Mouse (Mus musculus): ENCODE measurements around the gene Akap8l. TPM values are rescaled to one million over a fixed set of nuclear protein-coding genes. Genes with fewer than 3 reads are reported as not detected.
A peak's percentile ranks its signal among the peaks of the same experiment; 100 is the strongest.

The Akap8l gene
- polyA plus RNA-seq (2014; fragmentation: Nextera tagmentation; extraction: Ambion mirVana) = 68.7 and 82.0 TPM in 2 replicates

DNA sequence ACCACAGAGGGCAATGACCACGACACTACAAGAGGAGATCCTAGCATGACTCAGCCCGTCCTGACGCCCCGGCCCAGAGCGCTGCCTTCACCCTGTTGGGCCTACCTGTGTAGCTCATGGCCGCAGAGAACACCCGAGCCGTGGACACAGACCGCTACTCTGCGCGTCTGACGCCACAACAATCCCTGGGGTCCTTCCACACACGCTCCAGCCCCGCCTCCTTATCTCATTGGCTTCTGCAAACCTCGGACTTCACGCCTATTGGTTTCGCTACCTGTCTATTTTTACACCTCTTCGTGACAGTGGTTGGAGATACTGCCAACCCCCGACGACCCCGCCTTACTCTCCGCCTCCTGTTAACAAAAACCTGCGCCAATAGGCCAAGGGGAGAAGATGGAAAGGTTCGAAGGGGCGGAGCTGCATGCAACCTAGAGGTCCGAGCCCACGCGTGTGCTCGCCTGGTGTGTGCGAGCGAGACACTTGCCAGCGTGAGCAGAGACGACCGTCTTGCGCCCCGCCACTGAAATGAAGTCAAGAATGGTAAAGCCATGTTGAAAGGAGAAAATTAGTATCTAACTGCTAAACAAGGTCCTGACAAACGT, at the start of gene Akap8l:
Gene Akap8l (minus strand): TSS at position 226 of the 602 bp plus-strand sequence.
- under 1% methylated on average over 37 of the region's 37 CpGs for WGBS
- Histone ChIP-seq H3K4me2 (peak within 1 kb of the TSS; percentile 87), H3K4me1 (ENCODE audit: insufficient read depth) (0 out of 2 replicates have a peak, but pooled peaks cover 4% of the 10 kb centered on the region), H3K27ac (ENCODE audit: low read depth) (peak within 1 kb of the TSS; percentile 82), H3K9ac (peak within 1 kb of the TSS; percentile 74), H3K27me3 (ENCODE audit: insufficient read depth, low read length) (no peaks in the 10 kb centered on the region), H3K36me3 (ENCODE audit: insufficient read depth) (peaks cover 33% of the 10 kb centered on the region), H3K4me3 (ENCODE audit: low read depth, low read length) (peak within 1 kb of the TSS; percentile 85), H3K9me3 (ENCODE audit: low read depth, low read length) (no peaks in the 10 kb centered on the region)
- ATAC-seq (ENCODE audit: insufficient read depth) (peak; percentile 98), DNase-seq (peak; percentile 99)
- no peak for TF ChIP-seq CTCF (IDR thresholded peaks at IDR 0.05; ENCODE audit: low read depth)

DNA sequence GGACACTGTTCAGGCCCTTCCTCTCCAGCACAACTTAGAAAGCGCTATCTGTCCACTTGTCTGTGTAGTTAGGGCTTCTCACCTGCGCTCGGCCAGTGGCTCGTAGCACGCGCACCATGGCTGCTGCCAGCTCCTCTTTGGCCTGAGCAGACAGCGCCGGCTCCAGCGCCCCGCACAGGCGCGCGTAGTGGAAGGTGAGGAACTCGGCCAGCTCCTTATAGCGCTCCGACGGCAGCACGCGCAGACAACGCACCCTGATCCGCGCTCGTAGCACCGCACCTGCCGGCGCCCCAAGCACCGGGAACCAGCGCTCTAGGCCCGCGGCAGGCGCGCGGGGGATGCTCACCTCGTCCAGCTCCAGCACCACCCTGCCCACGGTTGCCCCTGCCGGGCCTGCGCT, 45.9 kb upstream of the Akap8l start:
- TF ChIP-seq CTCF (IDR thresholded peaks at IDR 0.05; ENCODE audit: low read depth) = no peak
- H3K27me3 ChIP-seq (ENCODE audit: insufficient read depth, low read length) = peaks cover 77% of the 10 kb centered on the region
- peak overlapping the region; percentile 24; the same call in 1 of the 2 replicates for H3K4me3 ChIP-seq (ENCODE audit: low read depth, low read length)
- no peaks in the 10 kb centered on the region for H3K9me3 ChIP-seq (ENCODE audit: low read depth, low read length)
- ATAC-seq (ENCODE audit: insufficient read depth) (no peak), DNase-seq (no peak)
- H3K4me1 ChIP-seq (ENCODE audit: insufficient read depth) = peaks cover 3% of the 10 kb centered on the region; the same call in 1 of the 2 replicates
- H3K27ac ChIP-seq (ENCODE audit: low read depth) = no peak overlapping the region
- no peak overlapping the region for H3K9ac ChIP-seq
- peak overlapping the region; percentile 44 for H3K4me2 ChIP-seq
- H3K36me3 ChIP-seq (ENCODE audit: insufficient read depth) = no peaks in the 10 kb centered on the region
- WGBS = 7% methylated on average over 37 of the region's 37 CpGs

DNA sequence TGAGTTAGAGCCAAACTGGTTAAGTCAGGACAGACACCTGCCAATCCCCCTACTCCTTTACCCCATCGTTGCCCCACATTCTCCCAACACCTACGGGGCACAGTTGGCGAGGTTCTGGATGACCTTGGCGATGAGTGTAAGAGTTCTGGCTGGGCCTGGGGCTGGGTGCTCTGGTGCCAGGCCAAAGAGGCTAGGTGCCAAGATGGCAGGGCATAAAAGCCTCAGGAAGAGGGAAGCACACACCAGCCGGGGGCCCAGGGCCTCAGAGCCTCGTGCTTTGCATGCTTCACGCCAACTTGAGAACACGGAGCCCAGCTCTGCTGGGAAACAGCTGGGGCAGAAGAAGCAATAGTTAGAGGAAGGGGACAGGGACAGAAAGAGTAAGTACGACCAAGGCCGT, 43.5 kb upstream of the Akap8l start:
- WGBS = 87% methylated on average over 10 of the region's 10 CpGs
- Histone ChIP-seq H3K4me2 (no peak overlapping the region), H3K4me1 (ENCODE audit: insufficient read depth) (peaks cover 3% of the 10 kb centered on the region; the same call in 1 of the 2 replicates), H3K4me3 (ENCODE audit: low read depth, low read length) (no peak overlapping the region), H3K27me3 (ENCODE audit: insufficient read depth, low read length) (peaks cover 82% of the 10 kb centered on the region), H3K36me3 (ENCODE audit: insufficient read depth) (no peaks in the 10 kb centered on the region), H3K27ac (ENCODE audit: low read depth) (no peak overlapping the region), H3K9ac (no peak overlapping the region), H3K9me3 (ENCODE audit: low read depth, low read length) (no peaks in the 10 kb centered on the region)
- no peak for TF ChIP-seq CTCF (IDR thresholded peaks at IDR 0.05; ENCODE audit: low read depth)
- ATAC-seq (ENCODE audit: insufficient read depth) = no peak
- DNase-seq = no peak

DNA sequence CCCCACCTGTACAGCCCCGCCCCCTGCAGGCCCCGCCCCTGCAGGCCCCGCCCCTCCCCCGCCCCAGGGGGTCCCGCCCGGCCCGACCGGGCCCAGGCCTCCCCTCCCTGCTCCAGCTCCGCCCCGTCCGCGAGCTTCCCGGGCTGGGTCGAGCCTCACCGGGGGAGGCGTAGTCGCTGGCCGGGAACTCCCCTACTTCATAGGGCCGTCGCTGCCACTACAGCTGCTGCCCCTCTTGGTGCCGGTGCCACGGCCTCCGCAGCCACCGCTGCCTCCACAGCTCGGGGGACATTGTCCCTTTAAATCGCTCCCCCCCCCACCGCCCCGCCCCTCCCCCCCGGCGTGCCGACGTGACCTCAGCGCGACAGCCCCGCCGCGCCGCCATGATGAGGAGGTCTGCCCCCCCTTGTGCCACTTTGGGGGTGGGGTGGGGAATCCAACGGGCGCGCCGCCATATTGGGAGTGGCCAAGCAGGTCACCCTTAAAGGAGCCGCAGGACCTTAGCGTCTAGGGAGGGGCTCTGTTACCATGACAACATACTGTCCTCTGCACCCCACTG, 38.8 kb upstream of the Akap8l start, which contains the start of gene Wiz:
Gene Wiz (minus strand): TSS at position 339 of the 559 bp plus-strand sequence.
- ATAC-seq (ENCODE audit: insufficient read depth) = peak; percentile 86
- 2% methylated on average over 29 of the region's 44 CpGs for WGBS
- DNase-seq = peak; percentile 96
- Histone ChIP-seq H3K4me2 (peak within 1 kb of the TSS; percentile 98), H3K9me3 (ENCODE audit: low read depth, low read length) (no peaks in the 10 kb centered on the region), H3K4me1 (ENCODE audit: insufficient read depth) (peaks cover 4% of the 10 kb centered on the region), H3K27me3 (ENCODE audit: insufficient read depth, low read length) (peaks cover 36% of the 10 kb centered on the region), H3K4me3 (ENCODE audit: low read depth, low read length) (peak within 1 kb of the TSS; percentile 78), H3K9ac (peak within 1 kb of the TSS; percentile 77), H3K27ac (ENCODE audit: low read depth) (peak within 1 kb of the TSS; percentile 72), H3K36me3 (ENCODE audit: insufficient read depth) (peaks cover 8% of the 10 kb centered on the region)
- TF ChIP-seq CTCF (IDR thresholded peaks at IDR 0.05; ENCODE audit: low read depth) = no peak

DNA sequence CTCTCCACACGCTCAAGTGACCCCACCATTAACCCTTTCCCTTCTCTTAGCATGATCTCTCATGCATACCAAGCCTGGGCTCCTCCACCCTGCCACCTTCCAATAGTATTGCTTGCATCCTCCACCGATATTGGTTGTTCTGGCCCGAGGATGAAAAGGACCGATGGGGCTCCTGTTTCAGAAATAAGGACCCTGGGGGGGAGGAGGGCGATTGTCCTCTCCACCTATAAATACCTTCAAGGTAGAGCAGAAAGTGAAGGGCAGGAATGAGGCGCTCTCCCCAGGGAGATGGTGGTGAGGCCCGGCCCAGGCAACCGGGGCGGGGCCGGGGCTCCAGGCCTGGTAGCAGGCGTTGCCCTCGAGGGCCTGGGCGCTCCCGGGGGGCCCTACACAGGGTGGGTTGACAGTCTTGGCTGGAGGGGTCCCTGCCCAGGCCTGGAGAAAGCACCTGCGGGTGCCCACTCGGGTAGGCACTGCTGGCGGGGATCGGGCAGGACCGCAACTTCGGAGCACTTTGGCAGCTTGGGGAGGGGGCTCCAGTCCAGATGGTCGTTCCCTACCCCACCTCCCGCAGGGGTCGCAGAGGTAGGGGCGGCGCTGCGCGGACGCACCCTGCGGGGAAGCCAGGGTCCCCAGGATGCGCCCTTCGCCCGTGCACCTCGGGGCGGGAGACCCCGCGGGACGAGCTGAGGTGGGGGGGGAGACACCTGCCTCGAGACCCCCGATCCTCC, 38.1 kb upstream of the Akap8l start:
- H3K9me3 ChIP-seq (ENCODE audit: low read depth, low read length) = no peaks in the 10 kb centered on the region
- peak overlapping the region; percentile 77 for H3K9ac ChIP-seq
- H3K27me3 ChIP-seq (ENCODE audit: insufficient read depth, low read length) = peaks cover 30% of the 10 kb centered on the region
- no peak for TF ChIP-seq CTCF (IDR thresholded peaks at IDR 0.05; ENCODE audit: low read depth)
- WGBS = 2% methylated on average over 22 of the region's 39 CpGs
- peak; percentile 71 for ATAC-seq (ENCODE audit: insufficient read depth)
- peaks cover 8% of the 10 kb centered on the region for H3K36me3 ChIP-seq (ENCODE audit: insufficient read depth)
- peak overlapping the region; percentile 78 for H3K4me3 ChIP-seq (ENCODE audit: low read depth, low read length)
- peak overlapping the region; percentile 72 for H3K27ac ChIP-seq (ENCODE audit: low read depth)
- peaks cover 4% of the 10 kb centered on the region for H3K4me1 ChIP-seq (ENCODE audit: insufficient read depth)
- peak; percentile 36 for DNase-seq
- H3K4me2 ChIP-seq = peak overlapping the region; percentile 98

DNA sequence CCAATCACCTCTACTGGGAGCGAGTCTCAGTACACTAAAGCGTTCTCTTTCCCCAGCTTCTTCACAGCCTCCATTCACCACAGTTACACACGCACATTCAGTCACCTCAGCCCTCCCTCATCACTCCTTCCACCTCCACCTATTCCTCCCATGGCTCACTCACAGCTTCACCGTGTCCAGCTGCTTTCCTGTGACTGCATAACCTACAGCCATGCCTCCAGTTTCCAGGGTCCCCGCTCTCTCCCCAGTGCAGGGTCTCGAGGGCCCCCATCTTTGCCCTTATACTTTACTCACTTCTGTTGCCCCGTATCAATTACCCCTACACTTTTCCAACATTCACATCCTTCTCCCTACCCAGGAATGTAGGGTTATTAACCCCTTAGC, 37.6 kb upstream of the Akap8l start:
- Histone ChIP-seq H3K4me1 (ENCODE audit: insufficient read depth) (peaks cover 4% of the 10 kb centered on the region), H3K4me3 (ENCODE audit: low read depth, low read length) (peak overlapping the region; percentile 78), H3K27me3 (ENCODE audit: insufficient read depth, low read length) (peaks cover 25% of the 10 kb centered on the region), H3K9ac (peak overlapping the region; percentile 77; the same call in 1 of the 2 replicates), H3K4me2 (peak overlapping the region; percentile 98), H3K9me3 (ENCODE audit: low read depth, low read length) (no peaks in the 10 kb centered on the region), H3K36me3 (ENCODE audit: insufficient read depth) (peaks cover 8% of the 10 kb centered on the region), H3K27ac (ENCODE audit: low read depth) (no peak overlapping the region)
- 23% methylated on average over 7 of the region's 7 CpGs for WGBS
- ATAC-seq (ENCODE audit: insufficient read depth) (no peak), DNase-seq (no peak)
- TF ChIP-seq CTCF (IDR thresholded peaks at IDR 0.05; ENCODE audit: low read depth) = no peak
